Mouse (Mus musculus) cerebellum, postnatal 10 days (tissue): ENCODE results near the gene Pnisr.

Source experiments
- DNase-seq, 2 experiments: peaks; one replicate each; pipeline ENCODE4 v3.0.0; 2021; ENCODE audit warnings: mixed read lengths in 2 of 2

Pnisr gene

DNA sequence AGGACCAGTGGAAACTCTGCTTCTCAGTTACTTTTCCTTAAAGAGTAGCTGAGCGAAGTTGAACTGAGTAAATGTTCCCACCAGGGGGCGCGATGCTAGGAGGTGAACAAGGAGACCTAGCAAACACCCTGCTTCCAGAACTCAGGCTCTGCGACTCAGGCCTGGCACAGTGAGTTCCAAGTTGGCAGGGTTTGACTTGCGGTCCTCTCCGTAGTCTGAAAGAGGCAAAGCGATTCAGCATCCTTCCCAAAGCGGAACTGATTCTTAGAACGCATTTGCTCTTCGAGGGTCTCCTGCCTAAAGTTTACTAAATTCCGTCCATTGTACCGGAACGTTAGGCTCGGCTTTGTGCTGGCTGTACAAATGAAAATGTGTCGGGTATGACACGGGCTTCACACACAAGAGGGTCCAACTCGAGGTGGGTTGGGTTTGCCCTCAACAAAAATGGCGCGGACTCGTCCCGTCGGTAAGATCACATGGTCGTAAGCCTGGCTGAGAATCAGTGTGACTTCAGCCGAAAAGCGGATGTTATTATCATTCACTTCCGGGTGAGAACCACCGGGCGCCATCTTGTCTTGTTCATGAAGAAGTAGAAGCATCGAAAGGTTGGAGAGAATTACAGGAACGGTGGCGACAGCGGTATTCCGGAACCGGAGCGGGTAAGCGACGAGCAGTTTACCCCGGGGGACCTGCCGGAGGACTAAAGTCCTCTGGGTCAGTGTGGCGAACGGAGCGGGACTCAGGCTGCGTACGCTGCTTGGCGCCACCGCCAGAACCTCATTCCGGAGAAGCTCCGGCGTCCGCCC is at the start of gene Pnisr:
Pnisr (plus strand) TSS at position 103 of the 806 bp plus-strand sequence.
- DNase-seq: peak; percentile 98 to 99

DNA sequence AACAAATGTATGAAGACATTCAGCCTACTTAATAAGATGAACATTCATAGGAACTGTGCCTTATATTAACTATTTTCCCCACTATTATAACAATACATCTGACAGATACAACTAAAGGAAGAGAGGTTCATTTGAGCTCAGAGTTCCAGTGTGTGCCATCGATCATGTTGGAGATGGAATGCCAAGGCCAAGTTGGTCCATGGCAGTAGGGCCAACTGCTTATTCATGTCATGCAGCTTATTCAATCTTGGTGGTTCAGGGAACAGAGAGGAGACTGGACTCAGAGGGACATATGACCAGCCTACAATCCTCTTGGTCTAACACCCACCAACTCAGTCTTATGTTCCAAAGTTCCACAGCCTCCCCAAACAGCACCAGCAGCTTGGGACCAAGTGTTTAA is 46.4 kb upstream of the Pnisr start:
- no peak for DNase-seq

DNA sequence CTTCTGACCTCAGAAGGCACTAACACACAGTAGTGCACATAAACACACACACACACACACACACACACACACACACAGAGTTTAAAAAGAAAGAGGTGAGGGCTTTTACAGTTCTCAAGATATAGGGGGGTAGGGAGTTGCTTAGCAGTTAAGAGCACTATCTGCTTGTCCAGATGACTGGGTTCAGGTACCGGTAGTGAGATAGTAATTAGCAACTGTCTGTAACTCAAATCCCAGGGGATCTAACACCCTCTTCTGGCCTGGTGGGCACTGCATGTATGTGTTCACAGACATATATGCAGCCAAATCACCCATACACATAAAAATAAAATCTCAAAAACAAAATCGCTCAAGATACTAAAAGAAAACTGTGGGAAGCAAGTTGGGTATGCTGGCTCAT is 45.8 kb upstream of the Pnisr start:
- no peak for DNase-seq

DNA sequence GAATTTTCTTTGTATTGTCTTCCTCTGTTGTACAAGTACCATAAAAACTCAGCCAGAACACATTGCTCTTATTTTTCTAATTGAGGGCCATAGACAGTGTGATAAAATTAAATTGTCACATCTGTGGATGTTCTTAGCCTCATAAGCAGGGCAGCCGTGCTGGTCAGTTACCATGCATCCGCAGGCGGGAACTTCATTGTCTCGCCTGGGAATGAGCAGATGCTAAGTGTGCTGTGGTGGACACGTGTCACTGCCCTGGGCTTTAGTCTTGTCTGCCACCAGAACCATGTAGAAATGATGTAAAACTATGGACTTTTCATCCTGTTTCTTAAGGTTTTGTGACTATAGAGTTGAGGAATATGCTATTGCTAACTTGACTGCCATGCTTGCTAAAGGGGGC is 40.2 kb upstream of the Pnisr start:
- DNase-seq: no peak

DNA sequence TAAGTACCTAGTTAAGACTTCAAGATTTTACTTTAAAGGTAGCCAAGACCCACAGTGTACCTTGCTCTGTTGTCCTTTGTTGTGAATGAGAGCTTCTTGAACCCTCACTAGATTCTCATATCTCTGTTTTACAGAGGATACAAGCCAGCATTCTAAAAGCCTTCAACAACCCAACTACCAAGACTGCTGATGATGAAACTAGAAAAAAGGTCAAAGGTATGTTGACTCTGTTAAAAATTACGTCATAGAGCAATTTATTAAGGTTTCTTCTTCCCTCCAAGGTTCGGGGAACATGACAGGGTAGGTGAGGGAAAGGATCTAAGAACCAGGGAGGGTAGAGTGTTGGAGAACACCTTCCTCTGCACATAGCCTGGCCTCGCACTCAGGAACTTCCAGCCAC is 36.8 kb upstream of the Pnisr start:
- DNase-seq: no peak

DNA sequence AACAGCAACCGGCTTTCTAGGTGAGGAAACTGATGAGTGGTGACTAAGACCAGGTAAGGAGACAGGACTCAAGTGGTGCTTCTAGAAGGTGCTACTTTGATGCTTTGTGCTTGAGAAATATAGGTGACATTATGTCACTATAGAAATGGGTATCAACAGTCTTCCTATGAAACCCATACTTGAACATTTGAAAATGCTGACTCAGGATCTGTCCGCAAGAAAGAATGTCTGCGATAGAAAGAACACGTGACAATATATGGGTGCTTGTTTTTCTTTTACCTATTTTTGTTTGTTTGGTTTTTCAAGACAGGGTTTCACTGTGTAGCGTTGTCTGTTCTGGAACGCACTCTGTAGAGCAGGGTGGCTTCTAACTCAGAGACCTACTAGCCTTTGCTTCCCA is 34.7 kb upstream of the Pnisr start:
- DNase-seq: no peak

DNA sequence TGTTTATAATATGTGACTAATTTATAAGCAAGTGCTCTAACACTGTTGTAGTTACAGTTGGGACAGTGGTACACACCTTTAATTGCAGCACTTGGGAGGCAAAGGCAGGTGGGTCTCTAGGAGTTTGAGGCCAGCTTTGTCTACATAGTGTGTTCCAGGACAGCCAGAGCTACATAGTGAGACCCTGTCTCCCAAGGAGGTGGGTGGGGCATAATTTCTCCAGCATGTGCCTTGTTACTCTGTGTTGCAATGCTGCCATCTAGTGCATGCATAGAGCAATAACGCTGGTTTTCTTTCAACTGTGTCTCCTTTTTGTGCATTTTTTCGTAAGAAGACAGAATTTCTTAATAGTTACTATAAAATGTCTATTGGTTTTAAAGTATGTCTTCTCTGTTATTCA is 33.4 kb upstream of the Pnisr start:
- DNase-seq: peak; percentile 74 to 77

DNA sequence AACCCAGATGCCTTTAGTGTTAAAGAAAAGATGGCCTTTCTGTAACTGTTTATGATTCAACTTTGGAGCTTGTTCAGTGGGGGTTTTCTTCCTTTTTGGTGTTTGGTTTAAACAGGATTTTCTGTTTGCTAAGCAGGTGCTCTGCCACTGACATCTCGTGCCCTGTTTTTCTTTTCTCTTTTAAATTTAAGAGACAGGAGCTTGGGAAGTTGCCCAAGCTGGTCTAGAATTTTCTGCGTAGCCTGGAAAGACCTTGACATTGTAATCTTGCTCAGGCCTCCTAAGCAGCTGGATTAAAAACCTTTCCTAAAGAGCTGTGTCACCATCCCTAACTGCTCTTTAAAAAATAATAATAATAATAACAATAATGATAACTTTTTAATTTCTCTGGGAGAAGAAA is 20.8 kb upstream of the Pnisr start:
- no peak for DNase-seq

DNA sequence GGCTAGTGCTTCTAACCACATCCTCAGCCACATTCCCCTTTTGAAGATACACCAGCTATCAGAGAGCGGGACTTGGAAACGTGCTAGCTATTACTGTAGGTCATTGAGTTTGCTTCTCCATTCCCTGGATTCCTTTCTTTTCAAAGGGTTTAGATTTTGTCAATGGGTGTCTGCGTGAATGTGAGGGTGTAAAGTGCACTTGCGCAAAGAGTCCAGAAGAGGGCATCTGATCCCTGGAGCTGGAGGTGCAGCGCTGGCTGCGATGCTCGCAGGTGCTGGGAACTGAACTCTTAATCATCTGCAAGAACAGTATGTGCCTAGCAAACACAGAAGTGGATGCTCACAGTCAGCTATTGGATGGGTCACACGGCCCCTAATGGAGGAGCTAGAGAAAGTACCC is 14.5 kb upstream of the Pnisr start:
- no peak for DNase-seq

DNA sequence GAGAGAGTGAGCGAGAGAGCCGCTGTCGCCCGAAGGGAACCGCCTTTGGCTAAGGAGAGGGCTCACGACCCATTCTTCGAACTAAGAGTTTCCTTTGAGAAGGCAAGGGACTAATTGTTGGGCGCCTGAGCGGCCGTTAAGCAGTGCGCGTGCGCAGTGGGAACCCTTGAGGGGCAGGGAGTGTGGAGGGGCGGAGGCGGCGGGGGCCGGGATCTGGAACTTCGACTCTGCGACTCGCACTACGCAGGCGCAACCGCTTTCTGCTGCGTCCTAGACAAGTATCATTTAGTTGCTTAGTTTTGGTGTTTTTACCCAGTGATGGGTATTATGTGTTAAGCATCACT is 876 bp downstream of the Pnisr start:
- DNase-seq: peak; percentile 95 to 96

DNA sequence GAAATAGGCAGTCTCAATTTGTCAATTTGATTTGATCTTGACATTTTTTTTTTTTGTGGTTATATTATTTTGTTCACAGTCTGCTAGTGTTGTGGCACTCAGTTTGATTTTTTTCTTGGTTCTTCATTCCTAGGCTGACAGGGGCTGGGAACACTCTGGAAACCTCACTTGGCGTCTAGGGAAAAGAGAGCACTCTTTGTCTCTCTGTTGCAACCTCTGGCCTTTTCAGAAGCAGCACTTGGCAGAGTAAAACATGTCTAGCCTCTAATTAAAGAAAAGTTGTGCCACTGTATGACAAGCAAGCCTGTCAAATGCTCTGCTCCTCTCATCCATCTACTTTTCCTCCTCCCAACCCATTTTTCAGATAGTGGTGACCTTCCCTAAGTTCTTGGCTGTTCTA is 10.1 kb downstream of the Pnisr start:
- no peak for DNase-seq

DNA sequence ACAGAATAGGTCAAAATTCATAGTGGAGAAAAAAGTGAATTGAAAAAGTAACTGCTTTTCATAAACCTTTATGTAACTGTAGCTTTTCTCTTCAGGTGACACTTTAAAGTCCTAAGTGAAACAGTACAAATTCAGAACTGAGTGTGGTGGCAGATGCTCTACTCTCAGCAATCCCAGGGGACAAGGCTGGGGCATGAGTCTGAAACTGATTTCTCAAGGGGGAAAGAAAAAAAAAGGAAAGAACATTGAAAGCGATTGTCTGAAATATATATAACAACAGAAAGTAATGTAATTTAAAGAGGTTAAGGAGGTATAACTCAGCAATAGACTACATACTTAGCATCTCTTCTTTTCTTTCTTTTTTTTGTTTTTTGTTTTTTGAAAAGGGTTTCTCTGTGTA is 17.8 kb downstream of the Pnisr start:
- DNase-seq: no peak

DNA sequence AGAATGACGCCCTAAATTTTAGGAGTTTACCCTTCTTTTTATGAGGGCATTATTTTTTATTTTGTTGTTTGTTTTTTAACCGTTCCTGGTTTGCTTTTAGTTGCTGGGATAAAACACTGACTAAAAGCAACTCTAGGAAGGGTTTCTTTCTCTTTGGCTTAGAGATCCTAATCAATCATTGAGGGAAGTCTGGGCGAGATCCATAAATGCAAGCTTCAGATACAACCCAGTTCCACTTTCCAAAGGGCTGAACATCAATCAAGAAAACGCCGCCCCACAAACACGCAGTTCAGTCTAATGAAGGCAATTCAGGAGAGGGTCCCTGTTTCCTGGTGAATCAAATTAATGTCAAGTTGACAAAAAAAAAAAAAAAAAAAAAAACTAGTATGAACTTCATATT is 31.4 kb downstream of the Pnisr start:
- DNase-seq: no peak

DNA sequence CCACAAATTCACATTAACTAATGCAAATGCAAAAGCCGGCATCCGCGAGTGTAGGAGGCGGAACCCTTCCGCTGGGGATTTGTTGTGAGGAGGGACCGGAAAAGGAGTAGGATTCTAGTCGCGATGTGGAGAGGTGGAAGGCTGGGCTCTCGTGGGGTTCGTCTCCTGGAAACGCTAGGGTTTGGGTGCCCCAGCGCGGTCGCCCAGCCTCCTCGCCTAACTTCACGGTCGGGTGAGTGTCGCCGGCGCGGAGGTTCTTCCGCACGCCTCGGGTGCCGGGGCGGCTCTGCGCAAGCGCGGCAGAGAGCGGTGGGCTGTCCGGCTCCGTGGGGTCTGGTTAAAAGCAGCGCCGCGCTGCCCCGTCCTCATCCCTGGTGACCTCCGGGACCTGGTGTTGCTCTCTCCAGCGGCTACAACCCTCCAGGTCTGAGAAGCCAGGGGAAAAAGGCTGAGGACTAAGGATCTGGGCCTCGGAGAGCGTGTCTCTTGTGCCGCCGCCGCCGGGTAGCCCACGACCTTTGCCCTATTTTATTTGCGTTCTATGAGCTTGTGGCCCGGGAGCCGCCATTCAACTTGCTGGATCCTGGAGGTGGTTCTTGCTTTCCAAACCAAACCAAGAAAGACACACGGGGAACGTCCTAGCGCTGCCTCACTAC is 32.3 kb downstream of the Pnisr start, which contains the start of gene Coq3:
Coq3 (plus strand) TSS at position 109 of the 656 bp plus-strand sequence.
- peak; percentile 85 to 89 for DNase-seq

DNA sequence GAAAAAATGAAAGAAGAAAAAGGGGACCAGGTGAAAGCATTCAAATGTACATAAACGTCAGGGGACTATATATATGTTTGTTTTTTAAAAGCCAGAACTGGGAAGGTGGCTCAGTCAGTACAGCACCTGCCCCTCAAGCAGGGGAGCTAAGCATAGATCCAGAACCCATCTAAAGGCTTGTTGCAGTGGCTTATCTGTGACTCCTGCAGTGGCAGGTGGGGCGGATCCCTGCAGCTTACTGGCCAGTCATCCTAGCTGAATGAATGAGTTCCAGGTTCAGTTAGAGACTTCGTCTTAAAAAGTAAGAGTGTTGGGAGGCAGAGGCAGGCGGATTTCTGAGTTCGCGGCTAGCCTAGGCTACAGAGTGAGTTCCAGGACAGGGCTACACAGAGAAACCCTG is 35.4 kb downstream of the Pnisr start:
- DNase-seq: no peak

DNA sequence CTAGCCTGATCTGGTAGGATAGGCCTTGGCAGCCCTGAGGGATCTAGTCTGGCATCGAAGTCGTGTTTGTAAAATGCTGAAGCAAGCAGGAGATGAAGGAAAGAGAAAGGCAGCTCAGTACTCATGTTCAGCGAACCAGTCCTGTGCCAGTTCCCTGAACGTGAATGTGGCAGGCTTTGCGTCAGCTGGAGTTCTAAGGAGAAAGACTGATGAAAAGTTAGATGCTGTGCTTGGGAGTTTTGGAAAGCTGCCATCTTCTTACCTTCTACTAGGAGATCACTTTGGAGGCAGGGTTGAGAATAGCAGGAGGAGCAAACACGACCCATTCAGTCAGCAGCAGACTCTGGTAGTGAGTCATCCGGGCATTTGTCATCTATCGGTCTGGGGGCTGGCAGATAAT is 38.4 kb downstream of the Pnisr start:
- DNase-seq: no peak
